Mouse (Mus musculus): ENCODE data around the gene Ripor3.

GRCm38 (mm10) chr2:167963176-167963575 lies 47.2 kb downstream of the Ripor3 start:
- TF ChIP-seq POLR2A (IDR thresholded peaks at IDR 0.05; ENCODE audit: low read depth, low read length): no peak
- no peak for TF ChIP-seq CTCF (IDR thresholded peaks at IDR 0.05; ENCODE audit: extremely low read depth, insufficient read depth, insufficient read length, insufficient replicate concordance)

Measured in spleen, adult 2 months (tissue).